Mouse (Mus musculus): Measurements from ENCODE around the gene Lhx5.

Gene Lhx5

DNA sequence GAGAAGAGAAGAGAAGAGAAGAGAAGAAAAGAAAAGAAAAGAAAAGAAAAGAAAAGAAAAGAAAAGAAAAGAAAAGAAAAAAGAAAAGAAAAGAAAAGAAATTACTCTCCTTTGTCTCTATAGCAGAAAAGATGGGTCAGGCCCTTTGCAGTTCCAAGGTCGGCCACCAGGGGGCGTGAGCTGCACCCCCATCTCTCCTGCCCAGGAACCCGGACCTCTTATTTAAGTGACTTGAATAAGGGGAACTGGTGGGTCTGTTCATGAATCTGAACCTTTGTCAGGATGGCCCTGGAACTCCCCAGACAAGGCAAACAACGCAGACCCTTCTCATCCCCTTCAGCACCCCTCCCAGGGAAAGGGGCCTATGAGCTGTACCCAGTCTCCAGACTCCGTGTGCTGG, 33.6 kb downstream of the Lhx5 start:
- DNase-seq (ENCODE audit: low read depth): no peak

DNA sequence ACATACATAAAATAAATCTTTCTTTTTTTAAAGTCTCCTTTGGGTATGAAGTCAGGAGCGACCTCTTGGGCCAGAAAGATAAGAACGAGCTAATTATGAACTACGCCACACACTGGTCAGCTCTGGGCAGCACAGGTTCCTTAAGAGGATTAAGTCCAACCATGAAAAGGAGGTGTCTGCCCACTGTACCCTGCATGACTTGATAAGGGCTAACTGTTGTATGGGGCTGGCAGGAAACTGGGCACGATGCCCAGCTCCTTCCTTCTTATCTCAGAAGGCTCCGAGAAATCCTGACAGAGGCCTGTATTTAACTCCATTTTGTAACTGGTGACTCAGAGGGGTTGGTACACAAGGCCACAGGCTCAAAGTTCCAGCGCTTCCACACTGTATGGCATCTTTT, 34.4 kb downstream of the Lhx5 start:
- no peak for DNase-seq (ENCODE audit: low read depth)

DNA sequence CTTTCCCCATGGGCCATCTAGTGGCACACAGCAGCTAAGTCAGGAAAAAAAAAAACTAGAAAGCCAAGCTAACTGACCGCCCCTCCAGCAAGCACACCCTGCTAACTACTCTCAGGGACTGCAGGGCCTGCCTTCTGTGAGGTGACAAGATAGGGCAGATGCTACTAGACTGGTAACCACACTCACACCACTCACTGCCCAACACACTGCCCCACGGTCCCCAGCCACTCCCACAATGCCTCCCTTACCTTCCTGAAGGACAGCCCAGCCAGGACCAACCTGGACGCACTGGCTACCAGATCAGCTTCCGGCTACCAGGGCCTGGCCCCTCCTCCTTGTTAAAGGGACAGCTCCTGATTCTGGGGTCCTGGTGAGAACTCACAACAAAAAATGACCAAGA, 35.5 kb downstream of the Lhx5 start:
- no peak for DNase-seq (ENCODE audit: low read depth)

DNA sequence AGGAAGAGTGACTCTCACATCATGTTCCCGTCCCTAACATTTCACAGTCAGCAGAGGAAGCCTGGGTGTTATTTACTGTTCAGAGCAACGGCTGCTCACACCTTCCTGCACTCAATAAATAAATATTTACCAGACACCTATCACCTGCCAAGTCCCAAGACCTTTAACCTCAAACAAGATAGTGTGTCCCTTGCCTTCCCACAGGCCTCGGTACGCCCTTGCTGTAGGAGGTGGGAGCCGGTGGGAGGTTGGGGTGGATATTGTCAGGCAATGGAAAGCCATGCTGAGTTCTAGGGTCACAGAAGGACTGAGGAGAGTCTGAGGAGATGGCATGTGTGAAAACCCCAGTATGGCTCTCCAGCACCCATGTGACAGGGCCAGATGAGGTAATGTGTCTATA, 36.8 kb downstream of the Lhx5 start:
- DNase-seq (ENCODE audit: low read depth): no peak

- DNase-seq (ENCODE audit: low read depth): no peak
Measured at GRCm38 (mm10) chr5:120468830-120469229, 37.3 kb downstream of the Lhx5 start.

- DNase-seq (ENCODE audit: low read depth): no peak
Measured at GRCm38 (mm10) chr5:120471538-120471937, 40.0 kb downstream of the Lhx5 start.

DNA sequence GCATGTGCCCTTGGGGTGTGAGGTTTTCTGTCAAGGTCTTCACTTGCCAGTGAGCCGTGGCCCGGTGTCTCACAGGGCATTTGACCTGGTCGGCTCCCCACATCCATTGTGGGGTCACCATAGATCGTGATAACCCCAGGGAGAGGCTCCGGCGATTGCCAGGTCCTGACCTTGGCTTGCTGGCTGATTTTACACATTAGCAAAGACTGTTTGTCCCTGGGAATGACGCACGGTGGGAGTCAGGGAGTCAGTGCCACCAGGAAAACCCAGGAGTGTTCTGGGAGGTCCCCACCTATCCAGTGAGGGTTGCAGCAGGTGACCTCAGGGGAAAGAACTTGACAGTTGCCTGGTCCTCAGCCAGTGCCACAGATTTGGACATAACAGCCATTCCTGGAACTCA, 41.3 kb downstream of the Lhx5 start, which contains the start of gene Sdsl:
Gene Sdsl (minus strand): TSS at position 41 of the 400 bp plus-strand sequence.
- no peak for DNase-seq (ENCODE audit: low read depth)

- DNase-seq (ENCODE audit: low read depth): no peak
Measured at GRCm38 (mm10) chr5:120473361-120473760, 41.9 kb downstream of the Lhx5 start.

DNA sequence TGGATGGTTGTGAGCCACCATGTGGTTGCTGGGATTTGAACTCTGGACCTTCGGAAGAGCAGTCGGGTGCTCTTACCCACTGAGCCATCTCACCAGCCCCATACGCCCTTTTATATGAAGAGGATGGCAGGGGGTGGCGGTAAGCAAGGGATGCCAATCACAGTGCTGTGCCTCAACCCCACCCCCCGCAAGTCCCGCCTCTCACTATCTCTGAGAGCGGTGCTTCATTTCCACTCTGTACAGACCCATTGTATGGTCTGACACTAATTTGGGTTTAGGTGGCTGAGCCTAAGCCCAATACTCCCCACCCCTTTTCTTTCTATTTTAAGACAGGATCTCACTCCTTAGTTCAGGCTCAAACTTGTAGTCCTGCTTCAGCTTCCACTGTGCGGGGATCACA, 44.4 kb downstream of the Lhx5 start:
- no peak for DNase-seq (ENCODE audit: low read depth)

GRCm38 (mm10) chr5:120476296-120476695, 44.8 kb downstream of the Lhx5 start, which contains the start of gene Sds:
Sds (plus strand) TSS chr5:120476526.
- DNase-seq (ENCODE audit: low read depth): no peak

DNA sequence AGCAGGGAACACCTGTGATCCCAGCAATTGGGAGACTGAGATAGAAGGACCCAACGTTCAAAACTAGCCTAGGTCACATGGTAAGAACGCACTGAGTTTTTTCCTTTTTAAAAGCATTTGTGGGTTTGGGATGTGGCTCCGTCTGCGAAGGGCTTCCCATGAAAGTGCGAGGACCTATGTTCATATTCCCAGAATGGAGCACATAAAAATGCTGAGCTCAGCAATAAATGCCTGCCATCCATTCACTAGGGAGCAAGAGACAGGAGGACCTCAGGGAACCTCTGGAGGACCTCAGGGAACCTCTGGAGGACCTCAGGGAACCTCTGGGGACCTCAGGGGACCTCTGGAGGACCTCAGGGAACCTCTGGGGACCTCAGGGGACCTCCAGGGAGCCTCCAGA, 46.5 kb downstream of the Lhx5 start:
- DNase-seq (ENCODE audit: low read depth): no peak

GRCm38 (mm10) chr5:120479538-120479937, 48.0 kb downstream of the Lhx5 start:
- no peak for DNase-seq (ENCODE audit: low read depth)

GRCm38 (mm10) chr5:120481205-120481604, 49.7 kb downstream of the Lhx5 start:
- no peak for DNase-seq (ENCODE audit: low read depth)

DNA sequence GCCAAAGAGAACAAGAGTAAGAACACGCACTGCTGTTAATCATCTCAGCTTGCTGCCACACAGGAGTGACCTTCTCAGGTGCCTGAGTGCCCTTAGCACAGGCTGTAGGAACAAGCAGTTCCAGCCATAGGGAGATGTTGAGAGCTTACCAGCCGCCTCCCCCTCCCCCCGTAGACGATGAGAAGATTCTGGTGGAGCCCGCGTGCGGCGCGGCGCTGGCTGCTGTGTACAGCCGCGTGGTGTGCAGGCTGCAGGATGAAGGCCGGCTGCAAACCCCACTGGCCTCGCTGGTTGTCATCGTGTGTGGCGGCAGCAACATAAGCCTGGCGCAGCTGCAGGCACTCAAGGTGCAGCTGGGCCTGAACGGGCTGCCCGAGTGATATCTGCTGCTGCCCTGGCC, 51.9 kb downstream of the Lhx5 start:
- no peak for DNase-seq (ENCODE audit: low read depth)

GRCm38 (mm10) chr5:120487844-120488243, 56.3 kb downstream of the Lhx5 start:
- DNase-seq (ENCODE audit: low read depth): no peak

DNA sequence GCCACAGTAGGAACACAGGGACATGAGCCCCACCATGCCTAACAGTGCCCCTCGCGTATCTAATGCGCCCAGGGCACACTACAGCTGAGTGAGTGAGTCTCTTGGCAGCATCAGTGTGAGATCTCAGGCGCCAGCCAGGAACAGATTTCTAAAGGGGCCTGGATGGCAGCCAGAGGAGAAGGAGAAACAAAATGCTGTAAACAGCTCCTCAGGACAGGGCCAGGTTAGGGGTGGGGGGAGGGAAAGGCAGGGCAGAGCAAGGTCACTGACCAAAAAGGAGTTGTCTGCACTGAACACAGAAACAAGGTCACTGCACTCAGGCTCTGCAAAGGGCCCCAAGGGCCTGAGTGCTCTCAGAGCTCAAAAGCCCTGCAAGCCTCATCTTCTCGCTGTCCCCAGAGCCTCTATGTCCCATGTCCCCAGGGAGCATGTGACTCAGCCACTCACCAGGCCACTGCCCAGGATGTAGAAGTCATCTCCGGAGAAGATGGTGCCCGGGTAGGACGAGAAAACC, 59.2 kb downstream of the Lhx5 start:
- no peak for DNase-seq (ENCODE audit: low read depth)

Measured in fibroblast of lung, adult 2 months (primary cell).